Mouse (Mus musculus) testis, adult 2 months (tissue): Measurements from ENCODE around the gene Iqsec1. TPM values are rescaled to one million over a fixed set of nuclear protein-coding genes. Genes with fewer than 3 reads are reported as not detected.
"Not testable (repeated sequence)": the region's sequence is repeated elsewhere in the genome, so short reads cannot be mapped to it uniquely, and the experiment has no call there.

Experiments used
- H3K27ac ChIP-seq: fragments of 200-500 bp; 2 replicates; pipeline ENCODE4 v1.5.1; 2012; ENCODE audit warnings: low read depth, low read length; ENCODE audit not compliant: control insufficient read depth, insufficient read depth
- H3K27me3 ChIP-seq: fragments of 200-500 bp; 2 replicates; pipeline ENCODE4 v1.6.1; 2012; ENCODE audit warnings: mild to moderate bottlenecking, low read length, moderate library complexity; ENCODE audit not compliant: control insufficient read depth, insufficient read depth
- H3K36me3 ChIP-seq: fragments of 200-500 bp; 2 replicates; pipeline ENCODE4 v1.6.1; 2012; ENCODE audit warnings: mild to moderate bottlenecking, low read length; ENCODE audit not compliant: control insufficient read depth, insufficient read depth
- H3K4me1 ChIP-seq: fragments of 200-500 bp; 2 replicates; pipeline ENCODE4 v1.6.1; 2012; ENCODE audit warnings: low read length; ENCODE audit not compliant: control insufficient read depth, insufficient read depth
- H3K4me3 ChIP-seq: fragments of 200-500 bp; 2 replicates; pipeline ENCODE4 v1.5.1; 2012; ENCODE audit warnings: low read depth, mild to moderate bottlenecking, low read length, moderate library complexity, mixed read lengths; ENCODE audit not compliant: control insufficient read depth
- CTCF ChIP-seq: fragments of 200-500 bp; IDR thresholded peaks from 2 replicates; pipeline ENCODE4 v1.5.1; 2012; ENCODE audit warnings: low read depth, mild to moderate bottlenecking, inconsistent platforms, low read length, moderate library complexity; ENCODE audit not compliant: control insufficient read depth, insufficient read depth, insufficient replicate concordance
- POLR2A ChIP-seq: fragments of 200-500 bp; IDR thresholded peaks from 2 replicates; pipeline ENCODE4 v1.6.1; 2012; ENCODE audit warnings: low read depth, mild to moderate bottlenecking, inconsistent platforms, low read length, moderate library complexity; ENCODE audit not compliant: control insufficient read depth
- polyA plus RNA-seq: library from polyadenylated mRNA; depleted of rRNA; stranded (reverse); fragments of >200 nt; gene quantifications from 2 replicates; pipeline ENCODE4 v1.2.3, GENCODE M21; 2012

Gene Iqsec1
- polyA plus RNA-seq, 1 experiment, result 47.2 TPM

- H3K36me3 ChIP-seq, result no peaks in the 10 kb centered on the region; the same call in 1 of the 2 replicates
- TF ChIP-seq CTCF (no peak), POLR2A (no peak)
- no peaks in the 10 kb centered on the region for H3K27me3 ChIP-seq
These were observed 308.1 kb downstream of the Iqsec1 start for GRCm38 (mm10) chr6:90680401-90680800.

GRCm38 (mm10) chr6:90678759-90679158 is 309.7 kb downstream of the Iqsec1 start:
- Histone ChIP-seq H3K27me3 (no peaks in the 10 kb centered on the region), H3K27ac (no peak overlapping the region), H3K4me1 (no peaks in the 10 kb centered on the region), H3K36me3 (no peaks in the 10 kb centered on the region; the same call in 1 of the 2 replicates), H3K4me3 (no peak overlapping the region)
- TF ChIP-seq POLR2A, result no peak
- TF ChIP-seq CTCF, result no peak

More at GRCm38 (mm10) chr6:90680401-90680800, 308.1 kb downstream of the Iqsec1 start:
- no peak overlapping the region for H3K4me3 ChIP-seq
- no peak overlapping the region for H3K27ac ChIP-seq
- no peaks in the 10 kb centered on the region for H3K4me1 ChIP-seq

GRCm38 (mm10) chr6:90668693-90669092 is 319.8 kb downstream of the Iqsec1 start:
- H3K4me3 ChIP-seq, result no peak overlapping the region
- H3K4me1 ChIP-seq, result no peaks in the 10 kb centered on the region; the same call in 1 of the 2 replicates
- peaks cover 6% of the 10 kb centered on the region for H3K36me3 ChIP-seq
- no peak overlapping the region for H3K27ac ChIP-seq
- TF ChIP-seq CTCF (no peak), POLR2A (no peak)
- no peaks in the 10 kb centered on the region for H3K27me3 ChIP-seq

- no peaks in the 10 kb centered on the region for H3K36me3 ChIP-seq
- no peaks in the 10 kb centered on the region for H3K27me3 ChIP-seq
- no peak overlapping the region for H3K27ac ChIP-seq
- no peak for TF ChIP-seq POLR2A
- TF ChIP-seq CTCF, result no peak
- no peak overlapping the region for H3K4me3 ChIP-seq
- no peaks in the 10 kb centered on the region; the same call in 1 of the 2 replicates for H3K4me1 ChIP-seq
These were observed 324.7 kb downstream of the Iqsec1 start for GRCm38 (mm10) chr6:90663736-90664135.

- H3K4me1 ChIP-seq, result no peaks in the 10 kb centered on the region; the same call in 1 of the 2 replicates
- H3K27ac ChIP-seq, result no peak overlapping the region
- no peaks in the 10 kb centered on the region for H3K36me3 ChIP-seq
- H3K27me3 ChIP-seq, result no peaks in the 10 kb centered on the region
- TF ChIP-seq CTCF, result no peak
- TF ChIP-seq POLR2A, result no peak
- no peak overlapping the region for H3K4me3 ChIP-seq
These were observed 326.3 kb downstream of the Iqsec1 start for GRCm38 (mm10) chr6:90662148-90662547.

- H3K27ac ChIP-seq, result peak overlapping the region; percentile 5
- no peaks in the 10 kb centered on the region for H3K27me3 ChIP-seq
- TF ChIP-seq CTCF, result no peak
- no peak for TF ChIP-seq POLR2A
- no peak overlapping the region for H3K4me3 ChIP-seq
- no peaks in the 10 kb centered on the region; the same call in 1 of the 2 replicates for H3K4me1 ChIP-seq
- H3K36me3 ChIP-seq, result no peaks in the 10 kb centered on the region
These were observed 327.5 kb downstream of the Iqsec1 start for GRCm38 (mm10) chr6:90661029-90661399.

- H3K36me3 ChIP-seq, result no peaks in the 10 kb centered on the region
- no peak overlapping the region for H3K4me3 ChIP-seq
- TF ChIP-seq POLR2A, result peak; percentile 48; the same call in 1 of the 2 replicates
- TF ChIP-seq CTCF, result no peak
- H3K27me3 ChIP-seq, result no peaks in the 10 kb centered on the region
- no peaks in the 10 kb centered on the region; the same call in 1 of the 2 replicates for H3K4me1 ChIP-seq
- peak overlapping the region; percentile 5 for H3K27ac ChIP-seq
These were observed 328.0 kb downstream of the Iqsec1 start for GRCm38 (mm10) chr6:90660398-90661028.

- Histone ChIP-seq H3K4me3 (no peak overlapping the region), H3K36me3 (no peaks in the 10 kb centered on the region), H3K4me1 (no peaks in the 10 kb centered on the region; the same call in 1 of the 2 replicates), H3K27me3 (no peaks in the 10 kb centered on the region), H3K27ac (no peak overlapping the region)
- TF ChIP-seq POLR2A (no peak), CTCF (no peak)
These were observed 328.6 kb downstream of the Iqsec1 start for GRCm38 (mm10) chr6:90659913-90660312.

- H3K4me1 ChIP-seq, H3K4me3 ChIP-seq, H3K27ac ChIP-seq, H3K36me3 ChIP-seq, H3K27me3 ChIP-seq: not testable (repeated sequence)
These were observed 332.1 kb downstream of the Iqsec1 start for GRCm38 (mm10) chr6:90656344-90656850.
